Comparison of ENCODE assay signal across 8 mouse cellular contexts in genomic region chr6:113419199-113419587, GRCm38 (mm10). TPM values are rescaled to one million over a fixed set of nuclear protein-coding genes. Genes with fewer than 3 reads are reported as not detected.
DNase-seq lines count a peak whose midpoint lies in the region; ATAC-seq and TF ChIP-seq lines count a peak whose summit lies in the region.

Gene Rpusd3 (minus strand): TSS chr6:113419340.

- peak; percentile 99 for ATAC-seq in forebrain, embryonic 15.5 days (replicated peaks)
- ATAC-seq in neutrophil, adult 5-6 weeks (ENCODE audit: extremely low read depth, insufficient number of reproducible peaks, low FRiP score, poor library complexity, severe bottlenecking): peak; percentile 97

- peaks cover 16% of the 10 kb centered on the region for H3K4me1 ChIP-seq in forebrain, embryonic 15.5 days
- H3K4me1 ChIP-seq in lung, adult 2 months (ENCODE audit: control insufficient read depth, insufficient read depth, low read length): peaks cover 6% of the 10 kb centered on the region

- H3K4me2 ChIP-seq in forebrain, embryonic 15.5 days (replicated peaks): peak within 1 kb of the TSS; percentile 90

- under 1% methylated on average over 25 of the region's 25 CpGs for WGBS in forebrain, embryonic 15.5 days
- under 1% methylated on average over 25 of the region's 25 CpGs for WGBS in lung, adult 2 months

- H3K4me3 ChIP-seq in forebrain, embryonic 15.5 days: peak within 1 kb of the TSS; percentile 60
- peak within 1 kb of the TSS; percentile 93 for H3K4me3 ChIP-seq in lung, adult 2 months (replicated peaks; ENCODE audit: extremely low read depth, low read depth, low read length)

- DNase-seq in ES-CJ7 (ENCODE audit: low read depth, low spot score): peak; percentile 100
- peak; percentile 98 for DNase-seq in cerebellum, adult 11 months
- peak; percentile 94 for DNase-seq in heart, postnatal 25 days (ENCODE audit: low spot score)
- DNase-seq in layer of hippocampus, adult 18-20 months (ENCODE audit: low spot score in 2 of 2): peak; percentile 96 to 97
- DNase-seq in lung, adult 2 months: peak; percentile 100
- peak; percentile 94 to 96 for DNase-seq in thymus, adult 18-20 months

- H3K9me3 ChIP-seq in forebrain, embryonic 15.5 days: no peaks in the 10 kb centered on the region

- TF ChIP-seq CTCF in lung, adult 2 months (IDR thresholded peaks at IDR 0.05; ENCODE audit: insufficient read depth, low read length): no peak

- peak; percentile 90; the same call in 1 of the 2 replicates for TF ChIP-seq POLR2A in lung, adult 2 months (IDR thresholded peaks at IDR 0.05; ENCODE audit: borderline replicate concordance, extremely low read depth, low read depth, low read length)

- no peaks in the 10 kb centered on the region for H3K27me3 ChIP-seq in forebrain, embryonic 15.5 days

- H3K27ac ChIP-seq in forebrain, embryonic 15.5 days (replicated peaks): peak within 1 kb of the TSS; percentile 24; the same call in 1 of the 2 replicates

- H3K9ac ChIP-seq in forebrain, embryonic 15.5 days (replicated peaks): peak within 1 kb of the TSS; percentile 75

- intact Hi-C loops in heart, postnatal 25 days (cut with DNase I): no loop called here

- H3K36me3 ChIP-seq in forebrain, embryonic 15.5 days: no peaks in the 10 kb centered on the region; the same call in 1 of the 2 replicates

RNA-seq across cellular contexts. Expression of gene Rpusd3, which starts in this region (rescaled TPM):
- 14.8 and 23.3 TPM in 2 replicates for polyA plus RNA-seq in forebrain, embryonic 15.5 days (2015; fragmentation: Nextera tagmentation; extraction: Ambion mirVana)
- total RNA-seq in heart, postnatal 25 days (2021): 10 to 100 TPM; 10.3 to 11.5 TPM
- 10 to 100 TPM; 28.6 to 30.3 TPM for total RNA-seq in layer of hippocampus, adult 18-20 months (2021)
- 43.1 and 44.9 TPM in 2 replicates for polyA plus RNA-seq in lung, adult 2 months (2012; rRNA removed)
- 5.1 and 7.6 TPM in 2 replicates for total RNA-seq in neutrophil, adult 5-6 weeks (2017)

Comparison
In these comparisons a context has a peak if more than half of its experiments do, and no peak if none do; other contexts are left out.
1. Peak in every context shown above with its lines: DNase-seq, ATAC-seq, H3K4me3 ChIP-seq and H3K27ac ChIP-seq.